Mouse (Mus musculus) neural tube, embryonic 15.5 days (tissue): ENCODE measurements at regions not wholly inside any gene's neighbourhood (a gene's known extent, or its start where the extent isn't known, plus 50 kb on each side); places are given as distances from the start of the nearest gene placed in this dataset.

Experiments
- ATAC-seq: fragments of 200-750 bp; cut with Nextera tagmentation; 2 replicates; pipeline ENCODE4 v1.8.0; 2017; ENCODE audit warnings: mild to moderate bottlenecking, moderate TSS enrichment, moderate library complexity; ENCODE audit not compliant: low FRiP score
- H3K27ac ChIP-seq: fragments of 300-500 bp; sonication (generic); replicated peaks from 2 replicates; pipeline ENCODE4 v1.5.1; 2015; ENCODE audit warnings: mild to moderate bottlenecking, inconsistent platforms
- H3K27me3 ChIP-seq: fragments of 300-500 bp; sonication (generic); replicated peaks from 2 replicates; pipeline ENCODE4 v1.6.1; 2015; ENCODE audit warnings: inconsistent platforms
- H3K36me3 ChIP-seq: fragments of 300-500 bp; sonication (generic); 2 replicates; pipeline ENCODE4 v1.6.1; 2015; ENCODE audit warnings: inconsistent platforms
- H3K4me1 ChIP-seq: fragments of 300-500 bp; sonication (generic); 2 replicates; pipeline ENCODE4 v1.6.1; 2015; ENCODE audit warnings: inconsistent platforms
- H3K4me2 ChIP-seq: fragments of 300-500 bp; sonication (generic); 2 replicates; pipeline ENCODE4 v1.6.1; 2015; ENCODE audit warnings: inconsistent platforms, mild to moderate bottlenecking, moderate library complexity
- H3K4me3 ChIP-seq: fragments of 300-500 bp; sonication (generic); replicated peaks from 2 replicates; pipeline ENCODE4 v1.5.1; 2015; ENCODE audit warnings: mild to moderate bottlenecking, inconsistent platforms
- H3K9ac ChIP-seq: fragments of 300-500 bp; sonication (generic); replicated peaks from 2 replicates; pipeline ENCODE4 v1.6.1; 2015; ENCODE audit warnings: mild to moderate bottlenecking, inconsistent platforms
- H3K9me3 ChIP-seq: fragments of 300-500 bp; sonication (generic); replicated peaks from 2 replicates; pipeline ENCODE4 v1.6.1; 2016; ENCODE audit warnings: inconsistent platforms
- WGBS: fragments of 180-500 bp; shearing (Covaris S2); methylation state at CpG from one replicate; pipeline ENCODE4 v1.1.7; 2015; ENCODE audit warnings: mixed read lengths; 5-methylcytosine and 5-hydroxymethylcytosine counted together

- no peak for ATAC-seq
- Histone ChIP-seq H3K9ac (no peak overlapping the region), H3K36me3 (no peaks in the 10 kb centered on the region), H3K9me3 (no peaks in the 10 kb centered on the region), H3K4me3 (no peak overlapping the region), H3K27me3 (no peaks in the 10 kb centered on the region), H3K4me1 (peaks cover 8% of the 10 kb centered on the region; the same call in 1 of the 2 replicates), H3K4me2 (no peak overlapping the region), H3K27ac (no peak overlapping the region)
- 78% methylated on average over 7 of the region's 7 CpGs for WGBS
Measured at GRCm38 (mm10) chr12:77638266-77638665, 400.3 kb downstream of the Fut8 start.

GRCm38 (mm10) chr12:77642336-77642735, 404.4 kb downstream of the Fut8 start:
- no peak overlapping the region for H3K4me3 ChIP-seq
- ATAC-seq, result no peak
- H3K27me3 ChIP-seq, result no peaks in the 10 kb centered on the region
- H3K36me3 ChIP-seq, result no peaks in the 10 kb centered on the region
- no peaks in the 10 kb centered on the region for H3K9me3 ChIP-seq
- no peak overlapping the region for H3K27ac ChIP-seq
- H3K9ac ChIP-seq, result no peak overlapping the region
- peaks cover 10% of the 10 kb centered on the region for H3K4me1 ChIP-seq
- 75% methylated on average over 4 of the region's 4 CpGs for WGBS
- H3K4me2 ChIP-seq, result no peak overlapping the region

GRCm38 (mm10) chr12:77647841-77648240, 409.9 kb downstream of the Fut8 start:
- WGBS, result 65% methylated on average over 3 of the region's 3 CpGs
- H3K4me1 ChIP-seq, result peaks cover 8% of the 10 kb centered on the region; the same call in 1 of the 2 replicates
- H3K9me3 ChIP-seq, result no peaks in the 10 kb centered on the region
- H3K4me3 ChIP-seq, result no peak overlapping the region
- H3K9ac ChIP-seq, result no peak overlapping the region
- no peak overlapping the region for H3K27ac ChIP-seq
- ATAC-seq, result no peak
- no peaks in the 10 kb centered on the region for H3K27me3 ChIP-seq
- no peak overlapping the region for H3K4me2 ChIP-seq
- H3K36me3 ChIP-seq, result no peaks in the 10 kb centered on the region

GRCm38 (mm10) chr12:77654282-77654681, 416.4 kb downstream of the Fut8 start:
- WGBS, result 78% methylated on average over 3 of the region's 3 CpGs
- H3K4me3 ChIP-seq, result no peak overlapping the region
- H3K27me3 ChIP-seq, result no peaks in the 10 kb centered on the region
- no peak overlapping the region for H3K27ac ChIP-seq
- no peaks in the 10 kb centered on the region for H3K36me3 ChIP-seq
- H3K4me1 ChIP-seq, result peaks cover 15% of the 10 kb centered on the region
- H3K9ac ChIP-seq, result no peak overlapping the region
- no peak for ATAC-seq
- no peaks in the 10 kb centered on the region for H3K9me3 ChIP-seq
- no peak overlapping the region for H3K4me2 ChIP-seq

- Histone ChIP-seq H3K27ac (no peak overlapping the region), H3K36me3 (no peaks in the 10 kb centered on the region), H3K27me3 (no peaks in the 10 kb centered on the region), H3K4me2 (no peak overlapping the region), H3K9me3 (no peaks in the 10 kb centered on the region), H3K4me1 (peaks cover 15% of the 10 kb centered on the region), H3K4me3 (no peak overlapping the region), H3K9ac (no peak overlapping the region)
- WGBS, result 43% methylated on average over 5 of the region's 5 CpGs
- ATAC-seq, result no peak
Measured at GRCm38 (mm10) chr12:77657060-77657459, 419.1 kb downstream of the Fut8 start.

- Histone ChIP-seq H3K4me3 (no peak overlapping the region), H3K9me3 (no peaks in the 10 kb centered on the region), H3K4me1 (peaks cover 15% of the 10 kb centered on the region), H3K27ac (no peak overlapping the region), H3K9ac (no peak overlapping the region), H3K27me3 (no peaks in the 10 kb centered on the region), H3K36me3 (no peaks in the 10 kb centered on the region), H3K4me2 (no peak overlapping the region)
- no peak for ATAC-seq
- WGBS, result 23% methylated on average over 3 of the region's 3 CpGs
Measured at GRCm38 (mm10) chr12:77657878-77658277, 420.0 kb downstream of the Fut8 start.

GRCm38 (mm10) chr12:77663180-77663579, 425.3 kb downstream of the Fut8 start:
- no peaks in the 10 kb centered on the region for H3K27me3 ChIP-seq
- no peak overlapping the region for H3K4me3 ChIP-seq
- no peaks in the 10 kb centered on the region for H3K36me3 ChIP-seq
- no peak overlapping the region for H3K9ac ChIP-seq
- no peaks in the 10 kb centered on the region for H3K9me3 ChIP-seq
- WGBS, result 85% methylated on average over 3 of the region's 3 CpGs
- H3K27ac ChIP-seq, result no peak overlapping the region
- peaks cover 4% of the 10 kb centered on the region; the same call in 1 of the 2 replicates for H3K4me1 ChIP-seq
- no peak for ATAC-seq
- no peak overlapping the region for H3K4me2 ChIP-seq

GRCm38 (mm10) chr12:77663665-77664374, 425.9 kb downstream of the Fut8 start:
- H3K4me3 ChIP-seq, result no peak overlapping the region
- no peak overlapping the region for H3K27ac ChIP-seq
- H3K36me3 ChIP-seq, result no peaks in the 10 kb centered on the region
- no peaks in the 10 kb centered on the region for H3K9me3 ChIP-seq
- no peak overlapping the region for H3K4me2 ChIP-seq
- H3K4me1 ChIP-seq, result peaks cover 4% of the 10 kb centered on the region; the same call in 1 of the 2 replicates
- ATAC-seq, result no peak
- WGBS, result 78% methylated on average over 7 of the region's 7 CpGs
- no peaks in the 10 kb centered on the region for H3K27me3 ChIP-seq
- H3K9ac ChIP-seq, result no peak overlapping the region

- 73% methylated on average over 8 of the region's 8 CpGs for WGBS
- Histone ChIP-seq H3K27me3 (no peaks in the 10 kb centered on the region), H3K9me3 (no peaks in the 10 kb centered on the region), H3K4me2 (no peak overlapping the region), H3K4me3 (no peak overlapping the region), H3K4me1 (peaks cover 4% of the 10 kb centered on the region; the same call in 1 of the 2 replicates), H3K27ac (no peak overlapping the region), H3K9ac (no peak overlapping the region), H3K36me3 (no peaks in the 10 kb centered on the region)
- no peak for ATAC-seq
Measured at GRCm38 (mm10) chr12:77666411-77666810, 428.5 kb downstream of the Fut8 start.

- 75% methylated on average over 10 of the region's 10 CpGs for WGBS
- no peak for ATAC-seq
Measured at GRCm38 (mm10) chr12:77667151-77667874, 429.4 kb downstream of the Fut8 start.

GRCm38 (mm10) chr12:77667875-77668204, 429.9 kb downstream of the Fut8 start:
- Histone ChIP-seq H3K4me1 (peaks cover 4% of the 10 kb centered on the region; the same call in 1 of the 2 replicates), H3K9me3 (no peaks in the 10 kb centered on the region), H3K4me2 (no peak overlapping the region), H3K36me3 (no peaks in the 10 kb centered on the region), H3K9ac (no peak overlapping the region), H3K27ac (no peak overlapping the region), H3K27me3 (no peaks in the 10 kb centered on the region), H3K4me3 (no peak overlapping the region)
- peak; percentile 39; the same call in 1 of the 2 replicates for ATAC-seq
- 5% methylated on average over 6 of the region's 6 CpGs for WGBS

More at GRCm38 (mm10) chr12:77667151-77667874, 429.4 kb downstream of the Fut8 start:
- H3K27me3 ChIP-seq, result no peaks in the 10 kb centered on the region
- no peak overlapping the region for H3K4me3 ChIP-seq
- H3K27ac ChIP-seq, result no peak overlapping the region
- H3K9me3 ChIP-seq, result no peaks in the 10 kb centered on the region
- no peak overlapping the region for H3K9ac ChIP-seq
- H3K4me1 ChIP-seq, result peaks cover 4% of the 10 kb centered on the region; the same call in 1 of the 2 replicates
- no peak overlapping the region for H3K4me2 ChIP-seq
- H3K36me3 ChIP-seq, result no peaks in the 10 kb centered on the region

- ATAC-seq, result no peak
- H3K9me3 ChIP-seq, result no peaks in the 10 kb centered on the region
- H3K27ac ChIP-seq, result no peak overlapping the region
- WGBS, result 67% methylated on average over 8 of the region's 8 CpGs
- peaks cover 11% of the 10 kb centered on the region; the same call in 1 of the 2 replicates for H3K4me1 ChIP-seq
- no peak overlapping the region for H3K9ac ChIP-seq
- no peaks in the 10 kb centered on the region for H3K27me3 ChIP-seq
- no peak overlapping the region for H3K4me3 ChIP-seq
- H3K4me2 ChIP-seq, result no peak overlapping the region
- H3K36me3 ChIP-seq, result no peaks in the 10 kb centered on the region
Measured at GRCm38 (mm10) chr12:77670531-77670930, 432.6 kb downstream of the Fut8 start.
